Mouse (Mus musculus) thymus, postnatal 25 days (tissue): Measurements from ENCODE around the gene Mettl1.

Experiments used
- DNase-seq: peaks from one replicate; pipeline ENCODE4 v3.0.0; 2022

Gene Mettl1

DNA sequence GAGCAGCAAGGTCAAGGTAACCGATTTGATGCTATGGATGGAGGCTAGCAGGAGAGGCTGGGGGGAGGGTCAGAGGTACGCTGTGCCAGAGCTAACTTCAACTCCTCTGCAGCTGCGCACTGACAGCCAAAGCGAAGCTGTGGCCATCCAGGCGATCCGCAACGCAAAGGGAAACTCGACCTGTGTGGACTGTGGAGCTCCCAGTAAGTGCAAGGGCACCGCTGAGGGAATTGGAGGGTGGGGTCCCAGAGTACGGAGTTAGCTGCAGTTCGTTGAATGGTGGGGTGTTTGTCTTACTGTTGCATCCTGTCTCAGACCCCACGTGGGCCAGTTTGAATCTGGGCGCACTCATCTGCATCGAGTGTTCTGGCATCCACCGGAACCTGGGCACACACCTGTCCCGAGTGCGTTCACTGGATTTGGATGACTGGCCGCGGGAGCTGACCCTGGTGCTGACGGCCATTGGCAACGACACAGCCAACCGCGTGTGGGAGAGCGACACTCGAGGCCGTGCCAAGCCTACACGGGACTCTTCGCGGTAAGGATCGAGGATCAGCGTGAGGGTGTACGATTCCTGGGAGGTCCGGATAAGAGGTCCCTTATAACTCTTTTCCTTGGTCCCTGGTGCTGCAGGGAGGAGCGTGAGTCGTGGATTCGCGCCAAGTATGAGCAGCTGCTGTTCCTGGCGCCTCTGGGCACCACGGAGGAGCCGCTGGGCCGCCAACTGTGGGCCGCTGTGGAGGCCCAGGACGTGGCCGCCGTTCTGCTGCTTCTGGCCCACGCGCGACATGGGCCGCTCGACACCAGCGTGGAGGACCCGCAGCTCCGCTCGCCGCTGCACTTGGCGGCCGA lies 49.6 kb downstream of the Mettl1 start:
- DNase-seq = no peak

DNA sequence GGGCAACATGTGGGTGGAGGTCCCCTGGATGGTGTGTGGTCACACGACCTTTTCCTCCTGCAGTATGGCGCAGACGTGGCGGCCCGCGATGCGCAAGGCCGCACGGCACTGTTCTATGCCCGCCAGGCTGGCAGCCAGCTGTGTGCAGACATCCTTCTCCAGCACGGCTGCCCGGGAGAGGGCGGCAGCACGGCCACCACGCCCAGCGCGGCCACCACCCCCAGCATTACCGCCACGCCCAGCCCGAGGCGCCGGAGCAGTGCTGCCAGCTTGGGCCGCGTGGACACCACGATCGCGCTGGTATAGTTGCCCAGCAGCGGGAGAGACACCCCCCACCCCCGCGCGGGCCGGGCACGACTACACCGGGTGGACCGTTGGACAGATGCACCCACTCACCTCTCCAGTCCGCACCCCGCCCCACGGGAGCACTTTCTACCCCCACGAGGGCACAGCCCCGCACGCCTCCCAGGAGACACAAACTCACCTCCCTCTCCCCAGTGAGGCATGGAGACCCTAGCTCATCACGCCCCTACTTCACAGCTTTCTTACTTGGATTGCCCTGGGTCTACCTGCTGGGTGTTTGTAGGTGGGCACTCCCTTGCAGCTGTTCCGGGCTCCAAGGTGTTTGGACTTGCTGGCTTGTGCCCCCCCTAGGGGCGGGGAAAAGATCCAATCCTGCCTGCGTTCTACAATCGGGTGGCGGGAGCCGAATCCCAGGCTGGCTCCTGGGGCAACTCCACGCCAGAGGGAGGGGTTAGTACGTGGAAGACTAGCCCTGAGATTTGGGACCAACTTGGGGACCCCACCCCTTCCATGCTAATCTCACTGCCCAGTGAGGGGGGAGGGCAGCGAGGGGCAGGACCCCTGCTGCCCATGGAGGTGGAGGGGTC lies 50.5 kb downstream of the Mettl1 start:
- DNase-seq = no peak

GRCm38 (mm10) chr10:127092742-127093141 lies 51.5 kb downstream of the Mettl1 start:
- DNase-seq = no peak

DNA sequence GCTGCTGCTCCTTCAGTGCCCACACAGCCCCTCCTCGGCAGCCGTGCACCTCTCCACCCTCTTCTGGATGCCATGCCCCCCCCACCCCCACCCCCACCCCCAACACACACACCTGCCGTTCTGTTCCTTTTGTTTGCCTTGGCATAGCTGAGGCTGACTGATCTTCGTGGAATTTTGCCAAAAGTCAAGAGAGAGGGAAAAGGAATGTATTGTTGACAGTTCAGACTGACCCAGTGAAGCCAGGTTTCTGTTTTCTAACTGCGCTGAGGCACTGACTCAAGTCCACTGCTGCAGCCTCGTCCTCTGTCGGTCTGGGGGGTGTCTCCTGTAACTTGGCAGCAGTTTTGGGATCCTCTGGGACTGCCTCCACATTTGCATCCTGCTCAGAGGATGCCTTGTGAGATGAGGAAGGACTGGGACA lies 53.2 kb downstream of the Mettl1 start:
- DNase-seq = no peak
